Mouse (Mus musculus) megakaryocyte, adult 5-6 weeks (primary cell): Measurements from ENCODE around the gene Ntrk2. TPM values are rescaled to one million over a fixed set of nuclear protein-coding genes. Genes with fewer than 3 reads are reported as not detected.

ENCODE experiments used
- ATAC-seq: 2 replicates; pipeline ENCODE4 v1.8.0; 2016; ENCODE audit warnings: mild to moderate bottlenecking, inconsistent platforms; ENCODE audit not compliant: poor library complexity, severe bottlenecking
- total RNA-seq, 2 experiments: library from RNA; stranded (forward) in 1 of 2; stranded (reverse) in 1 of 2; fragments of 153-499, 151-499 nt in 1 of 2; fragments of 221-1000, 200-1000 nt in 1 of 2; gene quantifications; 2 replicates each; pipeline versions ENCODE4 v1.2.3 to v1.2.4; 2015 to 2017

The Ntrk2 gene
- total RNA-seq, 2 experiments from 2014 or later, result not detected

GRCm38 (mm10) chr13:58840731-58841359 is 34.5 kb downstream of the Ntrk2 start:
- no peak for ATAC-seq

GRCm38 (mm10) chr13:58843826-58844225 is 37.5 kb downstream of the Ntrk2 start:
- no peak for ATAC-seq

GRCm38 (mm10) chr13:58848578-58848977 is 42.2 kb downstream of the Ntrk2 start:
- ATAC-seq, result no peak

GRCm38 (mm10) chr13:58853685-58854084 is 47.3 kb downstream of the Ntrk2 start:
- no peak for ATAC-seq

- ATAC-seq, result no peak
Observed at GRCm38 (mm10) chr13:58866239-58866638, 59.9 kb downstream of the Ntrk2 start.

- ATAC-seq, result no peak
Observed at GRCm38 (mm10) chr13:58866776-58867435, 60.5 kb downstream of the Ntrk2 start.

GRCm38 (mm10) chr13:58882468-58882867 is 76.1 kb downstream of the Ntrk2 start:
- ATAC-seq, result no peak

GRCm38 (mm10) chr13:58882916-58883315 is 76.5 kb downstream of the Ntrk2 start:
- no peak for ATAC-seq

- ATAC-seq, result no peak
Observed at GRCm38 (mm10) chr13:58886108-58886507, 79.7 kb downstream of the Ntrk2 start.

GRCm38 (mm10) chr13:58896254-58896910 is 90.0 kb downstream of the Ntrk2 start:
- no peak for ATAC-seq

GRCm38 (mm10) chr13:58899337-58899736 is 93.0 kb downstream of the Ntrk2 start:
- no peak for ATAC-seq

GRCm38 (mm10) chr13:58902313-58902712 is 95.9 kb downstream of the Ntrk2 start:
- ATAC-seq, result no peak

- no peak for ATAC-seq
Observed at GRCm38 (mm10) chr13:58904742-58905735, 98.7 kb downstream of the Ntrk2 start.

GRCm38 (mm10) chr13:58911936-58912335 is 105.6 kb downstream of the Ntrk2 start:
- no peak for ATAC-seq

GRCm38 (mm10) chr13:58912559-58912958 is 106.2 kb downstream of the Ntrk2 start:
- no peak for ATAC-seq

- no peak for ATAC-seq
Observed at GRCm38 (mm10) chr13:58914061-58914814, 107.9 kb downstream of the Ntrk2 start.

- ATAC-seq, result no peak
Observed at GRCm38 (mm10) chr13:58916348-58916747, 110.0 kb downstream of the Ntrk2 start.

- ATAC-seq, result no peak
Observed at GRCm38 (mm10) chr13:58920241-58920640, 113.9 kb downstream of the Ntrk2 start.

- no peak for ATAC-seq
Observed at GRCm38 (mm10) chr13:58921255-58921654, 114.9 kb downstream of the Ntrk2 start.

- ATAC-seq, result no peak
Observed at GRCm38 (mm10) chr13:58921705-58922104, 115.3 kb downstream of the Ntrk2 start.
